In the genomic region with DNA sequence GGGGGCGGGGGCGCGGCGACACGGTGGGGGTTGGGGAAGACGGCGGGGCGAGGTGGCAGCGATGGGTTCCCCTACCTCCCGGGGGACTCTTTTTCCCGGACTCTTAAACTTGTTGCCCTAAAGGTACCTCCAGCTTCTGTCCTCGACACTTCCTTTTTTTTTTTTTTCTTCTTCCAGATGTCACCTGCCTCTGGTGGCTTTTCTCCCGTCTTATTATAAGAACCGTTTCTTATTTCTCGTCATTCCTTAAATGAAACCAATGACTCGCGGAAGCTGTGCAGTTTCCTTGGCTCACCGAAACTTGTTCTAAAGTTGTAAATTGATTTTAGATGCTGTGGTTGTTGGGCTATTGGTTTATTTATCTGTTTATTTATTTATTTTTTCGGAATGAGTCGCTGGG, we compare ENCODE assay signal across 8 mouse cellular contexts. TPM values are rescaled to one million over a fixed set of nuclear protein-coding genes. Genes with fewer than 3 reads are reported as not detected.
DNase-seq lines count a peak whose midpoint lies in the region; ATAC-seq and TF ChIP-seq lines count a peak whose summit lies in the region.

No protein-coding gene starts in this region.

- H3K4me1 ChIP-seq in heart, embryonic 15.5 days (replicated peaks), result peaks cover 25% of the 10 kb centered on the region
- peaks cover 10 to 22% of the 10 kb centered on the region in 2 experiments for H3K4me1 ChIP-seq in ES-E14 (ENCODE audit: control insufficient read depth in 2 of 2, insufficient read depth in 2 of 2, low read length in 2 of 2, poor library complexity in 1 of 2)
- peaks cover 8% of the 10 kb centered on the region for H3K4me1 ChIP-seq in forebrain, postnatal 0 days (ENCODE audit: insufficient read depth)
- peaks cover 31% of the 10 kb centered on the region for H3K4me1 ChIP-seq in midbrain, embryonic 10.5 days

- H3K36me3 ChIP-seq in heart, embryonic 15.5 days, result no peaks in the 10 kb centered on the region
- no peaks in the 10 kb centered on the region for H3K36me3 ChIP-seq in ES-E14 (ENCODE audit: control insufficient read depth, insufficient read depth, low read length, poor library complexity, severe bottlenecking)
- H3K36me3 ChIP-seq in forebrain, postnatal 0 days (ENCODE audit: insufficient read depth), result no peaks in the 10 kb centered on the region
- no peaks in the 10 kb centered on the region for H3K36me3 ChIP-seq in midbrain, embryonic 10.5 days

- TF ChIP-seq CTCF in forebrain, postnatal 0 days (IDR thresholded peaks at IDR 0.05; ENCODE audit: low read depth), result no peak

- DNase-seq in heart, adult 8-10 months (ENCODE audit: low spot score), result no peak
- no peak for DNase-seq in ES-E14 (ENCODE audit: low read depth, low spot score)
- peak; percentile 39 for DNase-seq in forebrain, postnatal 0 days
- no peak for DNase-seq in midbrain, embryonic 10.5 days (ENCODE audit: low spot score)
- no peak for DNase-seq in left cerebral cortex, postnatal 36 days (ENCODE audit: low spot score in 2 of 2)
- DNase-seq in left cerebral cortex, postnatal 25 days (ENCODE audit: low spot score in 2 of 2), result no peak
- no peak for DNase-seq in kidney, postnatal 14 days

- 2% methylated on average over 20 of the region's 20 CpGs for WGBS in heart, embryonic 15.5 days
- 4% methylated on average over 19 of the region's 20 CpGs for WGBS in forebrain, postnatal 0 days
- 2% methylated on average over 20 of the region's 20 CpGs for WGBS in midbrain, embryonic 10.5 days

- H3K9me3 ChIP-seq in heart, embryonic 15.5 days (replicated peaks), result no peaks in the 10 kb centered on the region
- H3K9me3 ChIP-seq in ES-E14 (ENCODE audit: control insufficient read depth, insufficient read depth, low read depth, low read length), result no peaks in the 10 kb centered on the region
- no peaks in the 10 kb centered on the region for H3K9me3 ChIP-seq in forebrain, postnatal 0 days (ENCODE audit: low read length)
- H3K9me3 ChIP-seq in midbrain, embryonic 10.5 days (replicated peaks), result no peaks in the 10 kb centered on the region

- H3K4me3 ChIP-seq in heart, embryonic 15.5 days, result peak overlapping the region; percentile 99
- peak overlapping the region; percentile 83 to 98 for H3K4me3 ChIP-seq in ES-E14 (ENCODE audit: insufficient read depth in 1 of 2, low read depth in 1 of 2, low read length in 2 of 2, poor library complexity in 1 of 2, severe bottlenecking in 1 of 2)
- H3K4me3 ChIP-seq in forebrain, postnatal 0 days (ENCODE audit: low read depth, low read length), result peak overlapping the region; percentile 93
- peak overlapping the region; percentile 98 for H3K4me3 ChIP-seq in midbrain, embryonic 10.5 days

- H3K9ac ChIP-seq in heart, embryonic 15.5 days, result peak overlapping the region; percentile 95
- peak overlapping the region; percentile 89 for H3K9ac ChIP-seq in ES-E14 (ENCODE audit: insufficient read depth, low read depth, low read length, poor library complexity, severe bottlenecking)
- H3K9ac ChIP-seq in forebrain, postnatal 0 days, result peak overlapping the region; percentile 79

- no peak for ATAC-seq in heart, embryonic 15.5 days (replicated peaks; ENCODE audit: insufficient number of reproducible peaks, insufficient read depth, low FRiP score, low read depth)
- ATAC-seq in forebrain, postnatal 0 days, result no peak

- peaks cover 14% of the 10 kb centered on the region for H3K27me3 ChIP-seq in heart, embryonic 15.5 days
- no peaks in the 10 kb centered on the region for H3K27me3 ChIP-seq in forebrain, postnatal 0 days (ENCODE audit: insufficient read depth, low read length)
- no peaks in the 10 kb centered on the region for H3K27me3 ChIP-seq in midbrain, embryonic 10.5 days (ENCODE audit: low read depth, poor library complexity, severe bottlenecking)

- peak overlapping the region; percentile 86; the same call in 1 of the 2 replicates for H3K27ac ChIP-seq in heart, embryonic 15.5 days
- no peak overlapping the region for H3K27ac ChIP-seq in ES-E14 (ENCODE audit: insufficient read depth, low read depth, low read length, poor library complexity, severe bottlenecking)
- H3K27ac ChIP-seq in forebrain, postnatal 0 days (ENCODE audit: low read depth, low read length), result peak overlapping the region; percentile 91
- H3K27ac ChIP-seq in midbrain, embryonic 10.5 days (replicated peaks), result peak overlapping the region; percentile 92

- peak overlapping the region; percentile 93 for H3K4me2 ChIP-seq in heart, embryonic 15.5 days
- H3K4me2 ChIP-seq in forebrain, postnatal 0 days (ENCODE audit: low read depth), result peak overlapping the region; percentile 67

- intact Hi-C loops in left cerebral cortex, postnatal 36 days (cut with DNase I), result loop anchor here (2.0 to 5.0 kb wide), 2 partner anchors 54 to 59 kb away; no protein-coding TSS in a partner anchor
- intact Hi-C loops in left cerebral cortex, postnatal 25 days (cut with DNase I), result loop anchor here (2.0 kb wide), 1 partner anchor 56 kb away; no protein-coding TSS in a partner anchor

- in situ Hi-C loops in ES-E14 (cut with MboI; ENCODE audit: low sequenced_read_pairs in 2 of 2, unreplicated experiment in 2 of 2), result no loop called here

TF ChIP-seq in ES-E14, 5 proteins besides CTCF, POLR2A, EP300 and RAD21:
- TF ChIP-seq ZNF384 (IDR thresholded peaks at IDR 0.05; ENCODE audit: low read depth, low read length), result peak; percentile 63; the same call in 1 of the 2 replicates
- no peak for TF ChIP-seq ZC3H11A (IDR thresholded peaks at IDR 0.05; ENCODE audit: borderline replicate concordance, low read depth, low read length)

RNA-seq across cellular contexts. Expression of gene Lmtk2, which starts 0.7 kb away (rescaled TPM):
- 3.1 and 4.3 TPM in 2 replicates for polyA plus RNA-seq in heart, embryonic 15.5 days (2015; fragmentation: Nextera tagmentation; extraction: Ambion mirVana)
- total RNA-seq in heart, adult 8-10 months (2022), result 10 to 100 TPM; 31.3 to 33.3 (median 32.0) TPM
- total RNA-seq in ES-E14 (2012; rRNA removed), result 61.2 and 93.0 TPM in 2 replicates
- total RNA-seq in forebrain, postnatal 0 days (2014; rRNA removed), result 56.2 and 63.9 TPM in 2 replicates
- 6.1 and 7.4 TPM in 2 replicates for polyA plus RNA-seq in forebrain, postnatal 0 days (2015; fragmentation: Nextera tagmentation; extraction: Ambion mirVana)
- polyA plus RNA-seq in midbrain, embryonic 10.5 days (2016; fragmentation: Nextera tagmentation; extraction: Ambion mirVana), result 4.5 and 5.4 TPM in 2 replicates
- total RNA-seq in left cerebral cortex, postnatal 36 days (2021), result 100 to 1,000 TPM; 163 to 182 TPM
- 100 to 1,000 TPM; 163 to 171 TPM for total RNA-seq in left cerebral cortex, postnatal 25 days (2021)
